Mouse (Mus musculus) limb, embryonic 14.5 days (tissue): ENCODE data around the gene Sobp. TPM values are rescaled to one million over a fixed set of nuclear protein-coding genes. Genes with fewer than 3 reads are reported as not detected.
A peak's percentile ranks its signal among the peaks of the same experiment; 100 is the strongest.

Experiments used
- ATAC-seq: fragments of 200-750 bp; cut with Nextera tagmentation; 2 replicates; pipeline ENCODE4 v1.8.0; 2017; ENCODE audit warnings: low read depth, moderate number of reproducible peaks, moderate TSS enrichment; ENCODE audit not compliant: low FRiP score
- DNase-seq: peaks from one replicate; pipeline ENCODE4 v3.0.0-alpha.2; 2015; ENCODE audit warnings: low spot score
- H3K27ac ChIP-seq: fragments of 300-500 bp; sonication (generic); replicated peaks from 2 replicates; pipeline ENCODE4 v1.5.1; 2014; ENCODE audit warnings: low read depth, mild to moderate bottlenecking, low read length, moderate library complexity, mixed read lengths
- H3K27me3 ChIP-seq: fragments of 300-500 bp; sonication (generic); 2 replicates; pipeline ENCODE4 v1.6.1; 2014; ENCODE audit warnings: low read length, mixed read lengths; ENCODE audit not compliant: control insufficient read depth, insufficient read depth
- H3K36me3 ChIP-seq: fragments of 300-500 bp; sonication (generic); 2 replicates; pipeline ENCODE4 v1.6.1; 2014; ENCODE audit warnings: mild to moderate bottlenecking, low read length, moderate library complexity, mixed read lengths; ENCODE audit not compliant: control insufficient read depth, insufficient read depth
- H3K4me1 ChIP-seq: fragments of 300-500 bp; sonication (generic); 2 replicates; pipeline ENCODE4 v1.6.1; 2014; ENCODE audit warnings: antibody characterized with exemption, low read length, mixed read lengths; ENCODE audit not compliant: control insufficient read depth, insufficient read depth
- H3K4me2 ChIP-seq: fragments of 300-500 bp; sonication (generic); replicated peaks from 2 replicates; pipeline ENCODE4 v1.6.1; 2014; ENCODE audit warnings: low read depth, mild to moderate bottlenecking, low read length, moderate library complexity; ENCODE audit not compliant: severe bottlenecking
- H3K4me3 ChIP-seq: fragments of 300-500 bp; sonication (generic); replicated peaks from 2 replicates; pipeline ENCODE4 v1.5.1; 2014; ENCODE audit warnings: low read length
- H3K9ac ChIP-seq: fragments of 300-500 bp; sonication (generic); 2 replicates; pipeline ENCODE4 v1.6.1; 2014; ENCODE audit warnings: mild to moderate bottlenecking, low read depth, low read length, moderate library complexity; ENCODE audit not compliant: severe bottlenecking
- H3K9me3 ChIP-seq: fragments of 300-500 bp; sonication (generic); 2 replicates; pipeline ENCODE4 v1.6.1; 2016; ENCODE audit warnings: low read length; ENCODE audit not compliant: control insufficient read depth
- POLR2A ChIP-seq: fragments of 200-500 bp; IDR thresholded peaks from 2 replicates; pipeline ENCODE4 v1.8.0; 2012; ENCODE audit warnings: inconsistent platforms, mild to moderate bottlenecking, moderate library complexity, borderline replicate concordance; ENCODE audit not compliant: insufficient read depth, insufficient read length; ENCODE audit errors: extremely low read depth
- WGBS: fragments of 180-500 bp; shearing (Covaris S2); extraction: QIAGEN DNeasy Blood & Tissue Kit; methylation state at CpG from one replicate; pipeline ENCODE4 v1.1.7; 2014; 5-methylcytosine and 5-hydroxymethylcytosine counted together
- polyA plus RNA-seq, 2 experiments: library from polyadenylated mRNA; depleted of rRNA in 1 of 2; stranded (reverse) in 1 of 2; unstranded in 1 of 2; fragments of >200 nt; fragmentation: Nextera tagmentation in 1 of 2; extraction: Ambion mirVana in 1 of 2; gene quantifications; 2 replicates each; pipeline versions ENCODE4 v1.2.1 to v1.2.3; 2012 to 2014

Gene Sobp
- polyA plus RNA-seq, 2 experiments = 4.9 to 6.2 TPM

GRCm38 (mm10) chr10:43106196-43106595 lies 68.1 kb downstream of the Sobp start:
- no peak overlapping the region for H3K4me3 ChIP-seq
- no peaks in the 10 kb centered on the region for H3K36me3 ChIP-seq
- no peak for TF ChIP-seq POLR2A
- 0 out of 2 replicates have a peak, but pooled peaks cover 5% of the 10 kb centered on the region for H3K4me1 ChIP-seq
- H3K9me3 ChIP-seq = no peaks in the 10 kb centered on the region
- 48% methylated on average over 7 of the region's 7 CpGs for WGBS
- H3K4me2 ChIP-seq = no peak overlapping the region
- no peak for ATAC-seq
- no peak overlapping the region for H3K9ac ChIP-seq
- no peaks in the 10 kb centered on the region for H3K27me3 ChIP-seq
- no peak for DNase-seq
- no peak overlapping the region for H3K27ac ChIP-seq

GRCm38 (mm10) chr10:43100513-43100912 lies 73.8 kb downstream of the Sobp start:
- Histone ChIP-seq H3K27me3 (no peaks in the 10 kb centered on the region), H3K4me1 (peaks cover 18% of the 10 kb centered on the region), H3K27ac (no peak overlapping the region), H3K4me2 (no peak overlapping the region), H3K9me3 (no peaks in the 10 kb centered on the region), H3K4me3 (no peak overlapping the region), H3K36me3 (no peaks in the 10 kb centered on the region), H3K9ac (no peak overlapping the region)
- no peak for TF ChIP-seq POLR2A
- ATAC-seq (no peak), DNase-seq (no peak)
- 48% methylated on average over 5 of the region's 5 CpGs for WGBS

DNA sequence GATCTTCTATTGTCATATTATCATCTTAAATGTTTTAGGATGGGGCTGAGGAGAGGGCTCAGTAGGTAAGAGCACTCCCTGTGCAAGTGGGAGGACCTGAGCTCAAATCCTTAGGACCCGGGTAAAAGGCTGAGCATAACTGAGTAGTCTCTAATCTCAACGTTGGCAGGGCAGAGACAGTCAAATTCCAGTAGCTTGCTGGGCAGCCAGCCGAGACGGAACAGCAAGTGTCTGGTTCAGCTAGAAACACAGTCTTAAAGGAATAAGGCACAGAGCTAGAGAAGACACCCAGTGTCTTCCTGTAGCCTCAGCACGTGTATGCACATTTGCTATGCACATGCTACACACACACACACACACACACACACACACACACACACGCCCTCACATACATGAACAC lies 75.1 kb downstream of the Sobp start:
- no peak overlapping the region for H3K4me2 ChIP-seq
- WGBS = 77% methylated on average over 6 of the region's 6 CpGs
- H3K9ac ChIP-seq = no peak overlapping the region
- H3K27ac ChIP-seq = no peak overlapping the region
- ATAC-seq = no peak
- H3K4me3 ChIP-seq = no peak overlapping the region
- DNase-seq = no peak
- H3K9me3 ChIP-seq = no peaks in the 10 kb centered on the region
- no peaks in the 10 kb centered on the region for H3K27me3 ChIP-seq
- TF ChIP-seq POLR2A = no peak
- peaks cover 18% of the 10 kb centered on the region for H3K4me1 ChIP-seq
- no peaks in the 10 kb centered on the region for H3K36me3 ChIP-seq

GRCm38 (mm10) chr10:43097755-43098154 lies 76.6 kb downstream of the Sobp start:
- DNase-seq = peak; percentile 57
- H3K4me1 ChIP-seq = peaks cover 18% of the 10 kb centered on the region
- 14% methylated on average over 8 of the region's 8 CpGs for WGBS
- H3K27ac ChIP-seq = no peak overlapping the region
- peak; percentile 62; the same call in 1 of the 2 replicates for ATAC-seq
- H3K9me3 ChIP-seq = no peaks in the 10 kb centered on the region
- H3K36me3 ChIP-seq = no peaks in the 10 kb centered on the region
- TF ChIP-seq POLR2A = no peak
- no peak overlapping the region for H3K9ac ChIP-seq
- no peak overlapping the region for H3K4me3 ChIP-seq
- no peak overlapping the region for H3K4me2 ChIP-seq
- no peaks in the 10 kb centered on the region for H3K27me3 ChIP-seq

GRCm38 (mm10) chr10:43096614-43097013 lies 77.7 kb downstream of the Sobp start:
- H3K4me3 ChIP-seq = no peak overlapping the region
- WGBS = 71% methylated on average over 4 of the region's 4 CpGs
- no peak for ATAC-seq

DNA sequence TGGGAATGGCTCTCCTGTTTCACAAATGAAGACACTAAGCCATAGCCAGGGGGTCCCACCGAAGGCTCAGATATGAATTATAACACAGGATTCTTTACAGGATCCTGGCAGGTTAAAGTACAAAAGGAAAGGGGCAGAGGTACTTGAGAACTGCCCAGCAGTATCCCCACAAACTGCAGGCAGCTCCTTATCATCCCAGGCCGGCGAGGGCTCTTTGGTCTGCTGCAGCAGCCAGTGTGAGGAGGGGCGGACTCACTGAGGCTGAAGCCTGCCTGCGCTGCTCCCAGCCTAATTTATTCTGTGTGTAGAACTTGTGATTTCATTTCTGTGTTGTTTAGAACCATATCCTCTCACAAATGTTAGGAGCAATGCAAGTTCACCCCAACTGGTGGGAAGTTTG lies 79.8 kb downstream of the Sobp start:
- TF ChIP-seq POLR2A = no peak
- DNase-seq = no peak

More at GRCm38 (mm10) chr10:43096614-43097013, 77.7 kb downstream of the Sobp start:
- Histone ChIP-seq H3K27ac (no peak overlapping the region), H3K36me3 (no peaks in the 10 kb centered on the region), H3K9ac (no peak overlapping the region), H3K4me2 (no peak overlapping the region), H3K9me3 (no peaks in the 10 kb centered on the region), H3K27me3 (no peaks in the 10 kb centered on the region), H3K4me1 (peaks cover 18% of the 10 kb centered on the region)
- no peak for TF ChIP-seq POLR2A
- DNase-seq = no peak

More for the DNA sequence above, 79.8 kb downstream of the Sobp start:
- H3K4me2 ChIP-seq = no peak overlapping the region
- H3K4me1 ChIP-seq = peaks cover 14% of the 10 kb centered on the region
- no peak for ATAC-seq
- no peaks in the 10 kb centered on the region for H3K27me3 ChIP-seq
- no peaks in the 10 kb centered on the region for H3K36me3 ChIP-seq
- H3K9me3 ChIP-seq = no peaks in the 10 kb centered on the region
- WGBS = 42% methylated on average over 5 of the region's 5 CpGs
- no peak overlapping the region for H3K9ac ChIP-seq
- H3K4me3 ChIP-seq = no peak overlapping the region
- no peak overlapping the region for H3K27ac ChIP-seq
